Mouse (Mus musculus) olfactory bulb, adult 2 months (tissue): Measurements from ENCODE around the gene Olfr805.

Experiments used
- CTCF ChIP-seq: fragments of 200-500 bp; IDR thresholded peaks from 2 replicates; pipeline ENCODE4 v1.5.1; 2012; ENCODE audit warnings: low read depth, mild to moderate bottlenecking, low read length, moderate library complexity; ENCODE audit not compliant: insufficient read depth
- POLR2A ChIP-seq: fragments of 200-500 bp; IDR thresholded peaks from 2 replicates; pipeline ENCODE4 v1.6.1; 2012; ENCODE audit warnings: mild to moderate bottlenecking, low read depth, low read length, moderate library complexity; ENCODE audit not compliant: insufficient read depth

DNA sequence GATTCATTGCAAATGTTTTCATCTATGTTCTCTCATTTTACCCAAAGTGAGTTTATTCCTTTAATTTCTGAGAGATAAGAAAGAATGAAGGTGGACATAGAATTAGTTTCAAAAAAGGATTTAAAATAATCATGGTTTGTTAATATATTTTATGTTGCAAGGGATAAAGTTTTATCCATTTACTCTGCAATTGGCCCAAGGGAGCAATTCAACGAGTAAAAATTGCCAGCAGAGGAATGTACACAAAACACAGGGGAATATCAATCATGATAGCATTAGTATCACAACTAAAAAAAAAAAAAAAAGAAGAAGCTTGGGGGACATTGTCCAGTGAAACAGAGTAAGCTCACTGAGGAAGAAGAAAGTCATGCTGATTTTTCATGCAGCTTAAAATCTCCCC lies 41.1 kb downstream of the Olfr805 start, which contains the start of gene Olfr802:
- TF ChIP-seq POLR2A (no peak), CTCF (no peak)
